Mouse (Mus musculus) embryonic facial prominence, embryonic 15.5 days (tissue): ENCODE data around the gene Ubl3. TPM values are rescaled to one million over a fixed set of nuclear protein-coding genes. Genes with fewer than 3 reads are reported as not detected.

ENCODE experiments used
- ATAC-seq: fragments of 200-750 bp; cut with Nextera tagmentation; 2 replicates; pipeline ENCODE4 v1.8.0; 2017; ENCODE audit warnings: low read depth, moderate TSS enrichment; ENCODE audit not compliant: insufficient number of reproducible peaks, low FRiP score, low TSS enrichment
- H3K27ac ChIP-seq: fragments of 300-500 bp; sonication (generic); replicated peaks from 2 replicates; pipeline ENCODE4 v1.5.1; 2015; ENCODE audit warnings: mild to moderate bottlenecking, inconsistent platforms
- H3K27me3 ChIP-seq: fragments of 300-500 bp; sonication (generic); 2 replicates; pipeline ENCODE4 v1.6.1; 2015; ENCODE audit warnings: inconsistent platforms
- H3K36me3 ChIP-seq: fragments of 300-500 bp; sonication (generic); 2 replicates; pipeline ENCODE4 v1.6.1; 2015; ENCODE audit warnings: mild to moderate bottlenecking, inconsistent platforms
- H3K4me1 ChIP-seq: fragments of 300-500 bp; sonication (generic); 2 replicates; pipeline ENCODE4 v1.6.1; 2015; ENCODE audit warnings: inconsistent platforms
- H3K4me2 ChIP-seq: fragments of 300-500 bp; sonication (generic); replicated peaks from 2 replicates; pipeline ENCODE4 v1.6.1; 2015; ENCODE audit warnings: mild to moderate bottlenecking, inconsistent platforms
- H3K4me3 ChIP-seq: fragments of 300-500 bp; sonication (generic); replicated peaks from 2 replicates; pipeline ENCODE4 v1.5.1; 2015; ENCODE audit warnings: mild to moderate bottlenecking, inconsistent platforms
- H3K9ac ChIP-seq: fragments of 300-500 bp; sonication (generic); 2 replicates; pipeline ENCODE4 v1.6.1; 2015; ENCODE audit warnings: inconsistent platforms
- H3K9me3 ChIP-seq: fragments of 300-500 bp; sonication (generic); replicated peaks from 2 replicates; pipeline ENCODE4 v1.6.1; 2016; ENCODE audit warnings: inconsistent platforms
- WGBS: fragments of 180-500 bp; shearing (Covaris S2); methylation state at CpG from one replicate; pipeline ENCODE4 v1.1.7; 2015; 5-methylcytosine and 5-hydroxymethylcytosine counted together
- polyA plus RNA-seq: library from polyadenylated mRNA; unstranded; fragments of >200 nt; fragmentation: Nextera tagmentation; extraction: Ambion mirVana; gene quantifications from 2 replicates; pipeline ENCODE4 v1.2.1, GENCODE M21; 2015

Ubl3 gene
- polyA plus RNA-seq, 1 experiment from 2014 or later: 74.7 TPM

- Histone ChIP-seq H3K9me3 (no peaks in the 10 kb centered on the region), H3K4me1 (0 out of 2 replicates have a peak, but pooled peaks cover under 1% of the 10 kb centered on the region), H3K27ac (no peak overlapping the region), H3K4me3 (no peak overlapping the region), H3K4me2 (no peak overlapping the region), H3K27me3 (no peaks in the 10 kb centered on the region), H3K9ac (no peak overlapping the region), H3K36me3 (no peaks in the 10 kb centered on the region)
- no peak for ATAC-seq
- WGBS: 77% methylated on average over 7 of the region's 7 CpGs
Measured at GRCm38 (mm10) chr5:148474346-148474745, 78.2 kb downstream of the Ubl3 start.

GRCm38 (mm10) chr5:148468626-148469441 lies 83.8 kb downstream of the Ubl3 start:
- Histone ChIP-seq H3K36me3 (no peaks in the 10 kb centered on the region), H3K27me3 (no peaks in the 10 kb centered on the region), H3K4me2 (no peak overlapping the region), H3K9ac (no peak overlapping the region), H3K9me3 (no peaks in the 10 kb centered on the region), H3K4me3 (no peak overlapping the region), H3K27ac (no peak overlapping the region), H3K4me1 (peaks cover 15% of the 10 kb centered on the region)
- no peak for ATAC-seq
- 32% methylated on average over 14 of the region's 14 CpGs for WGBS

GRCm38 (mm10) chr5:148466933-148467607 lies 85.5 kb downstream of the Ubl3 start:
- H3K4me1 ChIP-seq: peaks cover 15% of the 10 kb centered on the region
- no peak for ATAC-seq
- H3K27me3 ChIP-seq: no peaks in the 10 kb centered on the region
- no peak overlapping the region for H3K4me2 ChIP-seq
- H3K27ac ChIP-seq: 0 out of 2 replicates have a peak overlapping the region, but pooled peaks have one; percentile 1
- no peak overlapping the region for H3K9ac ChIP-seq
- H3K4me3 ChIP-seq: no peak overlapping the region
- no peaks in the 10 kb centered on the region for H3K9me3 ChIP-seq
- WGBS: 25% methylated on average over 8 of the region's 8 CpGs
- no peaks in the 10 kb centered on the region for H3K36me3 ChIP-seq

GRCm38 (mm10) chr5:148466116-148466515 lies 86.5 kb downstream of the Ubl3 start:
- no peak for ATAC-seq
- Histone ChIP-seq H3K4me3 (no peak overlapping the region), H3K27ac (no peak overlapping the region), H3K27me3 (no peaks in the 10 kb centered on the region), H3K9ac (no peak overlapping the region), H3K4me2 (no peak overlapping the region), H3K36me3 (no peaks in the 10 kb centered on the region), H3K4me1 (peaks cover 15% of the 10 kb centered on the region), H3K9me3 (no peaks in the 10 kb centered on the region)
- WGBS: 80% methylated on average over 5 of the region's 5 CpGs

GRCm38 (mm10) chr5:148465091-148465490 lies 87.5 kb downstream of the Ubl3 start:
- no peaks in the 10 kb centered on the region for H3K9me3 ChIP-seq
- no peak for ATAC-seq
- peaks cover 15% of the 10 kb centered on the region for H3K4me1 ChIP-seq
- 91% methylated on average over 9 of the region's 9 CpGs for WGBS
- no peak overlapping the region for H3K27ac ChIP-seq
- no peak overlapping the region for H3K4me3 ChIP-seq
- no peaks in the 10 kb centered on the region for H3K36me3 ChIP-seq
- no peak overlapping the region for H3K4me2 ChIP-seq
- no peaks in the 10 kb centered on the region for H3K27me3 ChIP-seq
- H3K9ac ChIP-seq: no peak overlapping the region

- no peak for ATAC-seq
- WGBS: 64% methylated on average over 7 of the region's 7 CpGs
- no peak overlapping the region for H3K4me3 ChIP-seq
- no peaks in the 10 kb centered on the region for H3K36me3 ChIP-seq
- no peaks in the 10 kb centered on the region for H3K27me3 ChIP-seq
- H3K9ac ChIP-seq: no peak overlapping the region
- H3K9me3 ChIP-seq: no peaks in the 10 kb centered on the region
- H3K27ac ChIP-seq: no peak overlapping the region
- no peak overlapping the region for H3K4me2 ChIP-seq
- peaks cover 15% of the 10 kb centered on the region for H3K4me1 ChIP-seq
Measured at GRCm38 (mm10) chr5:148464489-148464888, 88.1 kb downstream of the Ubl3 start.

- WGBS: 84% methylated on average over 6 of the region's 6 CpGs
- no peaks in the 10 kb centered on the region for H3K36me3 ChIP-seq
- H3K4me2 ChIP-seq: no peak overlapping the region
Measured at GRCm38 (mm10) chr5:148463783-148464294, 88.8 kb downstream of the Ubl3 start.

More at GRCm38 (mm10) chr5:148463783-148464294, 88.8 kb downstream of the Ubl3 start:
- H3K9me3 ChIP-seq: no peaks in the 10 kb centered on the region
- no peak overlapping the region for H3K4me3 ChIP-seq
- no peak overlapping the region for H3K9ac ChIP-seq
- no peak overlapping the region for H3K27ac ChIP-seq
- no peak for ATAC-seq
- H3K27me3 ChIP-seq: no peaks in the 10 kb centered on the region
- peaks cover 10% of the 10 kb centered on the region for H3K4me1 ChIP-seq

Other genes with a start within 250 kb of the Ubl3 start
- gene Slc7a1, start 152.9 kb downstream of the Ubl3 start, polyA plus RNA-seq: 19.1 and 20.1 TPM in 2 replicates